Mouse (Mus musculus) cerebellum, adult 2 months (tissue): ENCODE measurements at regions not wholly inside any gene's neighbourhood (a gene's known extent, or its start where the extent isn't known, plus 50 kb on each side); places are given as distances from the start of the nearest gene placed in this dataset.

Source experiments
- CTCF ChIP-seq: fragments of 200-500 bp; IDR thresholded peaks from 2 replicates; pipeline ENCODE4 v1.5.1; 2011; ENCODE audit warnings: low read depth, mild to moderate bottlenecking, control low read depth, low read length, moderate library complexity, borderline replicate concordance; ENCODE audit not compliant: insufficient read depth
- POLR2A ChIP-seq: fragments of 200-500 bp; IDR thresholded peaks from 2 replicates; pipeline ENCODE4 v1.6.1; 2011; ENCODE audit warnings: low read length, control low read depth, borderline replicate concordance; ENCODE audit not compliant: insufficient read depth

DNA sequence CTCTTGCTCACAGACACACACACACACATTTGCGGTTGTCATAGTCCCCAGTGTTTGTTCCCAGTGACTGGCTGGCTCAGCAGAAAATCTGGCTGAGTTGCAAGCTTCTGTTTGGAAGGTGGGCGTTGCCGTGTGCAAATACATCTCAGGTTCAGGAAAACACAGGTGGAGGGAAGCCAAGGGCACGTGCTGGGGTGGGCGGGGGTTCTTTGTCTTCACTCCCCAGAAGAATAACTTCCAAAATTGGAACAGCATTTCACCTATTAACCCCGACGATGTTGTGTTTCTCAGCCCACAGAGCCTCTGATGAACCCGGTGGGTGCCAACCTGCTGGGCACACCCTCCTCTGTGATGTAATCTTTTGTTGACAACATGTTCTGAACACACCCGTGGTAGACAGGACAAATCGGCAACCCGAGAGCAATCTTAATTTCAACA is 82.3 kb upstream of the Ubl3 start:
- TF ChIP-seq CTCF (no peak), POLR2A (no peak)
